Mouse (Mus musculus): ENCODE data around the gene Mtx3. TPM values are rescaled to one million over a fixed set of nuclear protein-coding genes. Genes with fewer than 3 reads are reported as not detected.

Gene Mtx3
- polyA plus RNA-seq, 1 experiment from 2014 or later = 3.9 TPM

GRCm38 (mm10) chr13:92855901-92856300 is 11.3 kb downstream of the Mtx3 start:
- no peaks in the 10 kb centered on the region for H3K27me3 ChIP-seq (replicated peaks)
- H3K36me3 ChIP-seq = peaks cover 8% of the 10 kb centered on the region
- H3K4me2 ChIP-seq (replicated peaks) = no peak overlapping the region
- H3K9ac ChIP-seq = no peak overlapping the region
- H3K27ac ChIP-seq = no peak overlapping the region
- no peaks in the 10 kb centered on the region for H3K9me3 ChIP-seq
- no peaks in the 10 kb centered on the region for H3K4me1 ChIP-seq
- H3K4me3 ChIP-seq = no peak overlapping the region
- WGBS = 70% methylated on average over 4 of the region's 4 CpGs
- no peak for ATAC-seq (ENCODE audit: low FRiP score, low read depth)

DNA sequence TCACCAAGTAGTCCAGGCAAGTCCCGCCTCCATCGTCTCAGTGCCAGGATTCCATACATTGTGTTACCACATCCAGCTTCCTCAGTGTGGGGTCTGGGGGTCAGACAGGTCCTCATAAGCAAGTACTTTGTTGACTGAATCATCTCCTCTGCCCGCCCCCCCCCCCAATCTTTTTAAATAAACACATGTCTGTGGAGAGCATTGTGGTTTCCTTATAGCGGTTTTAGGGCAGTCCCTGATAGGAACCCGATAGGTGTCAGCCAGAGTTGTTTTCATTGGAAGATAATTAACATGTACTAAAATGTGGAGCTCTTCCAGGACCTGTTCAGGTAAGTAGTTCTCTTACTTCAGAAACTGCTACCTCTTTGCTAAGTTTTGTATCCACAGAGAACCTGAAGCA is 14.2 kb downstream of the Mtx3 start:
- no peak overlapping the region for H3K9ac ChIP-seq
- WGBS = 90% methylated on average over 5 of the region's 5 CpGs
- no peak for ATAC-seq (ENCODE audit: low FRiP score, low read depth)
- H3K27me3 ChIP-seq (replicated peaks) = no peaks in the 10 kb centered on the region
- H3K9me3 ChIP-seq = no peaks in the 10 kb centered on the region
- no peak overlapping the region for H3K4me2 ChIP-seq (replicated peaks)
- no peaks in the 10 kb centered on the region for H3K4me1 ChIP-seq
- no peak overlapping the region for H3K27ac ChIP-seq
- no peak overlapping the region for H3K4me3 ChIP-seq
- no peaks in the 10 kb centered on the region for H3K36me3 ChIP-seq

GRCm38 (mm10) chr13:92859959-92860358 is 15.4 kb downstream of the Mtx3 start:
- Histone ChIP-seq H3K4me3 (no peak overlapping the region), H3K27ac (no peak overlapping the region), H3K4me1 (no peaks in the 10 kb centered on the region), H3K36me3 (no peaks in the 10 kb centered on the region), H3K9me3 (no peaks in the 10 kb centered on the region), H3K27me3 (replicated peaks) (no peaks in the 10 kb centered on the region), H3K4me2 (replicated peaks) (no peak overlapping the region), H3K9ac (no peak overlapping the region)
- no peak for ATAC-seq (ENCODE audit: low FRiP score, low read depth)
- WGBS = 86% methylated on average over 4 of the region's 4 CpGs

GRCm38 (mm10) chr13:92865358-92865757 is 20.8 kb downstream of the Mtx3 start:
- H3K27ac ChIP-seq = no peak overlapping the region
- no peak overlapping the region for H3K4me3 ChIP-seq
- no peaks in the 10 kb centered on the region for H3K27me3 ChIP-seq (replicated peaks)
- no peaks in the 10 kb centered on the region for H3K9me3 ChIP-seq
- H3K9ac ChIP-seq = no peak overlapping the region
- no peak overlapping the region for H3K4me2 ChIP-seq (replicated peaks)
- WGBS = 75% methylated on average over 7 of the region's 7 CpGs
- no peak for ATAC-seq (ENCODE audit: low FRiP score, low read depth)
- H3K36me3 ChIP-seq = no peaks in the 10 kb centered on the region
- no peaks in the 10 kb centered on the region for H3K4me1 ChIP-seq

DNA sequence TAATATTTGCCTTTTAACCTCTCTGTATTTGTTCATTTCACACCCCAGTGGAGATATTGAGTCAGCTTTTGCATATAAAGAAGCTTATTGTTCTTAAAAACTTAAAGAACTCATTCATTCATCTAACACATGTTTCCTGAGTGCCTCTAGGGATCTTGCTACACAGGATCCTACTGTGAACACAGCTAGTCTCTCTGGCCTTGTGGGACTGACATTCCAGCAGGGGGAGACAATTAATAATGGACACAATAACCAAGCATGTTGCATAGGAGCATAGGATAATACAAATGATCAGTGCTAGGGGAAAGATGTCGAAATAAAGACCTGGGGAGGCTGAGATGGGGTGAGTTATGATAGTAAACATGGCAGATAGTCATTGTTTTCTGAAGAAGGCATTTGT is 22.1 kb downstream of the Mtx3 start:
- ATAC-seq (ENCODE audit: low FRiP score, low read depth) = no peak
- Histone ChIP-seq H3K4me3 (no peak overlapping the region), H3K4me2 (replicated peaks) (no peak overlapping the region), H3K36me3 (no peaks in the 10 kb centered on the region), H3K9me3 (no peaks in the 10 kb centered on the region), H3K27ac (no peak overlapping the region), H3K9ac (no peak overlapping the region), H3K4me1 (no peaks in the 10 kb centered on the region), H3K27me3 (replicated peaks) (no peaks in the 10 kb centered on the region)
- 78% methylated on average over 1 of the region's 1 CpGs for WGBS

- WGBS = 59% methylated on average over 4 of the region's 4 CpGs
- Histone ChIP-seq H3K9me3 (no peaks in the 10 kb centered on the region), H3K4me1 (no peaks in the 10 kb centered on the region), H3K27ac (no peak overlapping the region), H3K4me3 (no peak overlapping the region), H3K4me2 (replicated peaks) (no peak overlapping the region), H3K9ac (no peak overlapping the region), H3K36me3 (no peaks in the 10 kb centered on the region), H3K27me3 (replicated peaks) (no peaks in the 10 kb centered on the region)
- no peak for ATAC-seq (ENCODE audit: low FRiP score, low read depth)
Observed at GRCm38 (mm10) chr13:92879514-92879913, 35.0 kb downstream of the Mtx3 start.

DNA sequence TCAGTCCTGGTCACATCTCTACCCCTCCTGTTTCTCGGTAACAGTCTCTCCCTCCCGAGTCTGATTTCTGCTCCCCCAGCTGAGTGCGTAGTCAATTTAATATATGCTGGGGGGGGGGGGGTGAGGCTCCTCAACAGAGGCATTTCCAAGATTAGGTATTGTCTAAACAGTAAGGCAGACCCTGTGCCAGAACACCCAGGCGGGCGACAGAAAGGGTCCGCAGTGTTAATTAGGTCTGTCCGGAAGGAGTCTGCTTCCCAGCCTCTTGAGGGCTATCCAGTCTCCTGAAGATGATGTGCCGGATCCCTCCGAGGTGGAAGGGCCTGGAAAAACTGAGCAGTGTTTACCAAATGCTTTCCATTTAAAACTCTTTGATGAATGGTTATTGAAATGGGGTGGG is 35.4 kb downstream of the Mtx3 start:
- no peak overlapping the region for H3K27ac ChIP-seq
- no peak overlapping the region for H3K9ac ChIP-seq
- no peaks in the 10 kb centered on the region for H3K27me3 ChIP-seq (replicated peaks)
- H3K4me3 ChIP-seq = no peak overlapping the region
- WGBS = 50% methylated on average over 9 of the region's 9 CpGs
- H3K9me3 ChIP-seq = no peaks in the 10 kb centered on the region
- H3K4me2 ChIP-seq (replicated peaks) = no peak overlapping the region
- ATAC-seq (ENCODE audit: low FRiP score, low read depth) = no peak
- no peaks in the 10 kb centered on the region for H3K4me1 ChIP-seq
- H3K36me3 ChIP-seq = no peaks in the 10 kb centered on the region

DNA sequence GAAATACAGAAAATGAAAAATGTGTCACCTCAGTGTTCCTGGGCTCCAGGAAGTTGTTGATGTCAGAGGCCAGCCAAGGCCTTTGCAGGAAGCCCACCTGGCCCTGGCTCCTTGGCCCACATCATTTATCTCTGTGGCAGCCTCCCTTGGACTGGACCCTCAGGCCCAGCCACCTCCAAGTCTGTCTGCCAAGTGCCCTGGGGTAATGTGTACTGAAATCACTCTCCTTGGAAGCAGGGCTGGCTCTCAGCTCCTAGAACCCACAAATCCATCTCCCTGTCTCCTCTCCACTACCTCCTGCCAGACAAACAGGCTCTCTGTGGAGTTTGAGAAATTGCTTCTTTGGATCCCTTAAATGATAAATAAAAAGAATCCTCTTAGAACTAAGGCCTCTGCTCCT is 36.0 kb downstream of the Mtx3 start:
- Histone ChIP-seq H3K9me3 (no peaks in the 10 kb centered on the region), H3K9ac (no peak overlapping the region), H3K4me1 (no peaks in the 10 kb centered on the region), H3K27me3 (replicated peaks) (no peaks in the 10 kb centered on the region), H3K27ac (no peak overlapping the region), H3K36me3 (no peaks in the 10 kb centered on the region), H3K4me2 (replicated peaks) (no peak overlapping the region), H3K4me3 (no peak overlapping the region)
- no peak for ATAC-seq (ENCODE audit: low FRiP score, low read depth)

DNA sequence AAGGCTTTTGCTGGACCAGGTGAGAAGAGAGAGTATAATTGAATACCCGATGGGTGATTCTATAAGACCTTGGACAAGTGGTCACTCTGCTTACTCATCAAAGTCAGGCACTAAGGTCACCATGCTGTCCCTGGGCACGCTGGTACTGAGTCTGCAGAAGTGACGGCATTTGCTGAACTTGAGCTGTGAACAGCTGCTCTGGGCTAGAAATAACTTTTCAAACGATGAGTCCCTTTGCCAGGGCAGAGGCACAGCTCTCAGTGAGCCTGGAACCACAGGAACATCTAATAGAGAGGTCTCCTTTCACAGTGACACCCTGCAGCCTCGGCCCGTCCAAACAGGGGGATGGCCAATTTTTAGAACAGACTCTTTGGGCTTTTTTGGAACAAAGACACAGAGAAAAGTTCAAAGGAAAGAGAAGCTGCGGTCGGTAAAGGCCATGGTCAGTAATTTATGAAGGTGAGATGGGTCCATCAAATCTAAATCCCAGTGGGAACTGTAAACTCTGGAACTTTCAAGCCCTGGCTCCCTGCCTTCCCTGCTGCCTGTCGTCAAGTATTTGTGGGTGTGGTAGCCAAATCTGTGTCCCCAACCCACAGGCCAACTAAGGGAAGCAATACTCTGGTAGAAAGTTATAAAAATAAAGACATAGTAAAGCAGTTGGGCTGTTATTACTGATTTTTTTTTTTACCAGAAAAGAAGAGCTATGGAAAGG is 37.9 kb downstream of the Mtx3 start:
- Histone ChIP-seq H3K4me3 (no peak overlapping the region), H3K9ac (no peak overlapping the region), H3K27ac (no peak overlapping the region), H3K4me1 (no peaks in the 10 kb centered on the region), H3K27me3 (replicated peaks) (no peaks in the 10 kb centered on the region), H3K36me3 (no peaks in the 10 kb centered on the region), H3K9me3 (no peaks in the 10 kb centered on the region), H3K4me2 (replicated peaks) (no peak overlapping the region)
- 82% methylated on average over 9 of the region's 9 CpGs for WGBS
- ATAC-seq (ENCODE audit: low FRiP score, low read depth) = no peak

DNA sequence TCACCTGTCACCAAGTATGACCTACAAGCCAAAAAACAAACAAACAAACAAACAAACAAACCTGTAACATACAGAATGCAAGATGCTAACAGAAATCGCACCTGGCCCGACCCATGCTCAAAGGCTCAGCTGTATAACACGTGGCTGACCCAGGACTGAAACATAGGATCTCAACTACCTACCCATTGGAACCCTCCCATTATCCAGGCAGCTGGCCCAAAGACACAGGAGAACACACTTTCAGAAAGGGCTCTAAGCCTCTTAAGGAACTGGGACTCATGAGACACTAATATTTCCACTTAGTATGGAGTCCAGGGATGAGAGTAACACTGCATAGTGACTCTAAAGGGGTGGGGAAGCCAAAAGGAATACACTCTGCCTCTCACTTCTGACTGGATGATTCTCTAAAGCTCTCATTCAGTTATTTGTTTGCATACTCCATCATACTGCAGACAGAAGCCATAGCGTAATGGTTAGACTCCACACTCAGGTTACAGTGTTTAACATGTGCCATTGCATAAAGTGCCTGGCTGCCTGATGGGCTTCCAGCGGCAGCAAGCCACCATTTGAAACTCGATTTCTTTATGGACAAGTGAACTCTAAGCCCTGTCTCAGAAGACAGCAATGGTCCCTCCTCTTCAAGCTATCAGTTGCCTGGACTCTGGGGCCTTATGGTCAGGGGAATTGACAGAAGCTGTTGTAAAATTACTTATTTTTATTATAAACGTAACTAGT is 38.6 kb downstream of the Mtx3 start:
- H3K4me2 ChIP-seq (replicated peaks) = no peak overlapping the region
- 88% methylated on average over 7 of the region's 7 CpGs for WGBS
- H3K9ac ChIP-seq = no peak overlapping the region
- H3K9me3 ChIP-seq = no peaks in the 10 kb centered on the region
- no peaks in the 10 kb centered on the region for H3K4me1 ChIP-seq
- no peak for ATAC-seq (ENCODE audit: low FRiP score, low read depth)
- H3K27ac ChIP-seq = no peak overlapping the region
- no peaks in the 10 kb centered on the region for H3K27me3 ChIP-seq (replicated peaks)
- no peak overlapping the region for H3K4me3 ChIP-seq
- no peaks in the 10 kb centered on the region for H3K36me3 ChIP-seq

- H3K27me3 ChIP-seq (replicated peaks) = no peaks in the 10 kb centered on the region
- no peak for ATAC-seq (ENCODE audit: low FRiP score, low read depth)
- H3K36me3 ChIP-seq = no peaks in the 10 kb centered on the region
- no peak overlapping the region for H3K27ac ChIP-seq
- H3K4me3 ChIP-seq = no peak overlapping the region
- H3K4me2 ChIP-seq (replicated peaks) = no peak overlapping the region
- WGBS = 89% methylated on average over 1 of the region's 1 CpGs
- H3K4me1 ChIP-seq = no peaks in the 10 kb centered on the region
- H3K9ac ChIP-seq = no peak overlapping the region
- no peaks in the 10 kb centered on the region for H3K9me3 ChIP-seq
Observed at GRCm38 (mm10) chr13:92884206-92884605, 39.6 kb downstream of the Mtx3 start.

DNA sequence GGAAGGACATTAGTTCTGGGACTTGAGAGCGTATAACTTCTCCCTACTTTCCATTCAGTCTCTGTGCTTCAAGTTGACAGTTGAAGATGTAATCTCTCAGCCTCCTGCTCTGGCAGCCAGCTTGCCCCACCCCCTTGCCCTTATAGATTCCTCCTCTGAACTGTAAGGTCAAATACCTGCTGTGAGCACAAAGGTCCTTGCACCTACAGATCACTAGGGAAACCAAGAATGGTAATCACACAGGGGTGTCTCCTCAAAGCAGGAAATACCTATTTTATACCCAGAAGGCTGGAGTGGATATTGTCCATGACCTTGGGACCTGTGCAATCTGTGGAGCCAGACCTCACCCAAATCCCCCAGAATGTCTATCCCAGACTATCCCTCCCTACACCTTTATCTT is 40.4 kb downstream of the Mtx3 start:
- Histone ChIP-seq H3K4me1 (no peaks in the 10 kb centered on the region), H3K27ac (no peak overlapping the region), H3K36me3 (no peaks in the 10 kb centered on the region), H3K27me3 (replicated peaks) (no peaks in the 10 kb centered on the region), H3K9me3 (no peaks in the 10 kb centered on the region), H3K4me2 (replicated peaks) (no peak overlapping the region), H3K4me3 (no peak overlapping the region), H3K9ac (no peak overlapping the region)
- ATAC-seq (ENCODE audit: low FRiP score, low read depth) = no peak
- 95% methylated on average over 1 of the region's 1 CpGs for WGBS

DNA sequence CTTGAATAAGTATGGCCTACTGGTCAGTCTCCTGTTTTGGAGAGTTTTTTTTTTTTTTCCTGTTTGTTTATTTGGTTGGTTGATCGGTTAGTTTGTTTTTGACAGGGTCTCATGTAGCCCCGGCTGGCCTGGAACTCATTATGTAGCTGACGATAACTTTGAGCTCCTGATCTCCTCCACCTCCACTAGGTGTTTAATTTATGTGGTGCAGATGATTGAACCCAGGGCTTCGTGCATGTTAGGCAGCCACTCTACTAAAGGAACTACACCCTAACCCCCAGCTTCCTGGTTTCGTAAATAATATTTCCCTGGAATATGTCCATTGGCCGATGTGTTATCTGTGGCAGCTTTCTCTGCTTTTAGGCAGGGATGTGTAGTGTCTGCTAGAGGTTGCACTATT is 54.5 kb downstream of the Mtx3 start:
- WGBS = 88% methylated on average over 6 of the region's 6 CpGs
- no peak for ATAC-seq (ENCODE audit: low FRiP score, low read depth)

More for the DNA sequence above, 54.5 kb downstream of the Mtx3 start:
- no peaks in the 10 kb centered on the region for H3K36me3 ChIP-seq
- no peak overlapping the region for H3K4me2 ChIP-seq (replicated peaks)
- H3K4me3 ChIP-seq = no peak overlapping the region
- H3K27me3 ChIP-seq (replicated peaks) = no peaks in the 10 kb centered on the region
- H3K27ac ChIP-seq = no peak overlapping the region
- no peaks in the 10 kb centered on the region for H3K9me3 ChIP-seq
- no peak overlapping the region for H3K9ac ChIP-seq
- H3K4me1 ChIP-seq = no peaks in the 10 kb centered on the region

Measured in neural tube, embryonic 12.5 days (tissue).